In genomic region chr8:70464162-70464561, GRCm38 (mm10) we compare ENCODE assay signal across 20 mouse cellular contexts. TPM values are rescaled to one million over a fixed set of nuclear protein-coding genes. Genes with fewer than 3 reads are reported as not detected.
"Had no signal": no experiment of that assay in that cellular context is flagged by ENCODE, and none has a peak within 500 bp of the region (broad histone marks: within the 10 kb centered on the region; RNA-seq: fewer than 3 reads in every experiment).

No protein-coding gene starts in this region.

- H3K4me2 ChIP-seq: lung, embryonic 14.5 days; midbrain, embryonic 12.5 days; neural tube, embryonic 13.5 days; neural tube, embryonic 15.5 days had no signal

- DNase-seq: lung, embryonic 14.5 days; lung, postnatal 10 days; lung, postnatal 4 days; midbrain, embryonic 14.5 days; retina, postnatal 1 day; right cerebral cortex, adult 18-20 months; right cerebral cortex, postnatal 25 days; right cerebral cortex, postnatal 4 days; spleen, adult 18-20 months; thymus, adult 18-20 months; thymus, postnatal 14 days; thymus, postnatal 36 days had no signal

- H3K9ac ChIP-seq: lung, embryonic 14.5 days; midbrain, embryonic 12.5 days; neural tube, embryonic 13.5 days; neural tube, embryonic 15.5 days had no signal

- H3K36me3 ChIP-seq: midbrain, embryonic 12.5 days; neural tube, embryonic 15.5 days had no signal

- ATAC-seq: midbrain, embryonic 16.5 days had no signal

- H3K4me3 ChIP-seq: midbrain, embryonic 10.5 days; midbrain, embryonic 12.5 days; myocyte; neural tube, embryonic 13.5 days; neural tube, embryonic 15.5 days had no signal

- H3K9me3 ChIP-seq: midbrain, embryonic 10.5 days; neural tube, embryonic 13.5 days; neural tube, embryonic 15.5 days had no signal

- H3K27me3 ChIP-seq: midbrain, embryonic 12.5 days; neural tube, embryonic 13.5 days; neural tube, embryonic 15.5 days had no signal

- H3K27ac ChIP-seq: midbrain, embryonic 10.5 days; midbrain, embryonic 12.5 days; neural tube, embryonic 13.5 days; neural tube, embryonic 15.5 days had no signal

RNA-seq across cellular contexts. Expression of gene Tmem59l, which starts 23.0 kb away (rescaled TPM):
- total RNA-seq: megakaryocyte, adult 5-6 weeks; megakaryocyte-erythroid progenitor cell, adult 5-6 weeks had no signal

RNA-seq across cellular contexts. Expression of gene Crlf1, which starts 28.8 kb away (rescaled TPM):
- total RNA-seq: megakaryocyte, adult 5-6 weeks had no signal
